Mouse (Mus musculus) lung, postnatal 0 days (tissue): ENCODE data around the gene Fbxo27.

Experiments used
- CTCF ChIP-seq: IDR thresholded peaks from 2 replicates; pipeline ENCODE4 v1.5.1; 2016; ENCODE audit warnings: antibody characterized with exemption, mild to moderate bottlenecking
- EP300 ChIP-seq: IDR thresholded peaks from 2 replicates; pipeline ENCODE4 v1.6.1; 2016; ENCODE audit warnings: antibody characterized with exemption, mild to moderate bottlenecking, control low read depth

GRCm38 (mm10) chr7:28741368-28741708, 48.7 kb downstream of the Fbxo27 start:
- TF ChIP-seq CTCF (no peak), EP300 (no peak)
